Mouse (Mus musculus) frontal cortex, postnatal 36 days (tissue): ENCODE measurements around the gene Gm29110.
"Not testable (repeated sequence)": the region's sequence is repeated elsewhere in the genome, so short reads cannot be mapped to it uniquely, and the experiment has no call there.

Experiments used
- DNase-seq, 2 experiments: peaks; one replicate each; pipeline ENCODE4 v3.0.0; 2022; ENCODE audit warnings: low spot score in 2 of 2

Gm29110 gene

DNA sequence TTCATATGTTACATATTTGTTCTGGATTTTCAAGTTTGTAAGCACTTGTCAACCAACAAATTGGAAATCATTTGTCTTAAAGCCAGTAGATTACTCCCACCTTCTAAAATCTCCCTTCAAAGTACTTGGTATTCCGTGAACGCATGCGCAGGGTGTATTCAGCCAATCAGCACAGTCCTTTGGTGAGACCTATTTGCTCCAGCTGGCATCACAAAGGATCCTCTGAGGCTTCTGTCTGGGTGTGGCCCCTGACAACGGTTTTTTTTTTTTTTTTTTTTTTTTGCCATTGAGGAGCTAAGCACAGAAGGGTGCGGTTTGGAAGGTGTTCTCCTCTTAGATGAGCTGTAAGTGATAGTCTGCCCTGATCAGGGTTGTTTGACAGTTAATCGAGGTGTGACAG lies at the start of gene Gm29110:
TSS of gene Gm29110 (plus strand) at position 301 of the 400 bp plus-strand sequence.
- not testable (repeated sequence) for DNase-seq
